Mouse (Mus musculus) olfactory bulb, adult 2 months (tissue): ENCODE results near the gene Cpm. TPM values are rescaled to one million over a fixed set of nuclear protein-coding genes. Genes with fewer than 3 reads are reported as not detected.

ENCODE experiments used
- H3K27ac ChIP-seq: fragments of 200-500 bp; 2 replicates; pipeline ENCODE4 v1.5.1; 2012; ENCODE audit warnings: low read depth, low read length; ENCODE audit not compliant: insufficient read depth
- H3K4me1 ChIP-seq: fragments of 200-500 bp; 2 replicates; pipeline ENCODE4 v1.6.1; 2012; ENCODE audit warnings: low read length; ENCODE audit not compliant: control insufficient read depth, insufficient read depth
- H3K4me3 ChIP-seq: fragments of 200-500 bp; 2 replicates; pipeline ENCODE4 v1.5.1; 2012; ENCODE audit warnings: mild to moderate bottlenecking, low read depth, low read length, moderate library complexity; ENCODE audit not compliant: insufficient read depth
- CTCF ChIP-seq: fragments of 200-500 bp; IDR thresholded peaks from 2 replicates; pipeline ENCODE4 v1.5.1; 2012; ENCODE audit warnings: low read depth, mild to moderate bottlenecking, low read length, moderate library complexity; ENCODE audit not compliant: insufficient read depth
- POLR2A ChIP-seq: fragments of 200-500 bp; IDR thresholded peaks from 2 replicates; pipeline ENCODE4 v1.6.1; 2012; ENCODE audit warnings: mild to moderate bottlenecking, low read depth, low read length, moderate library complexity; ENCODE audit not compliant: insufficient read depth
- WGBS: fragments of 180-500 bp; shearing (Covaris S2); methylation state at CpG from one replicate; pipeline ENCODE4 v1.1.7; 2018; 5-methylcytosine and 5-hydroxymethylcytosine counted together
- polyA plus RNA-seq: library from polyadenylated mRNA; stranded (reverse); fragments of >200 nt; gene quantifications from 2 replicates; pipeline ENCODE4 v1.2.4, GENCODE M21; 2012; ENCODE audit warnings: low replicate concordance; ENCODE audit not compliant: missing spikeins, insufficient read depth, insufficient read length

The Cpm gene
- polyA plus RNA-seq, 1 experiment = not detected

- H3K4me1 ChIP-seq = no peaks in the 10 kb centered on the region
- no peak overlapping the region for H3K4me3 ChIP-seq
- 89% methylated on average over 9 of the region's 9 CpGs for WGBS
- no peak overlapping the region for H3K27ac ChIP-seq
- TF ChIP-seq CTCF (no peak), POLR2A (no peak)
Measured at GRCm38 (mm10) chr10:117655460-117655859, 26.2 kb downstream of the Cpm start.

- H3K27ac ChIP-seq = no peak overlapping the region
- H3K4me1 ChIP-seq = no peaks in the 10 kb centered on the region
- 68% methylated on average over 7 of the region's 7 CpGs for WGBS
- TF ChIP-seq POLR2A (no peak), CTCF (no peak)
- no peak overlapping the region for H3K4me3 ChIP-seq
Measured at GRCm38 (mm10) chr10:117655908-117656661, 26.8 kb downstream of the Cpm start.

- Histone ChIP-seq H3K4me1 (no peaks in the 10 kb centered on the region), H3K27ac (no peak overlapping the region), H3K4me3 (no peak overlapping the region)
- WGBS = 81% methylated on average over 6 of the region's 6 CpGs
- TF ChIP-seq POLR2A (no peak), CTCF (no peak)
Measured at GRCm38 (mm10) chr10:117656662-117656962, 27.3 kb downstream of the Cpm start.

GRCm38 (mm10) chr10:117656985-117657658 is 27.8 kb downstream of the Cpm start:
- WGBS = 77% methylated on average over 7 of the region's 7 CpGs
- H3K4me1 ChIP-seq = no peaks in the 10 kb centered on the region
- H3K27ac ChIP-seq = no peak overlapping the region
- no peak overlapping the region for H3K4me3 ChIP-seq
- no peak for TF ChIP-seq POLR2A
- no peak for TF ChIP-seq CTCF

- no peaks in the 10 kb centered on the region for H3K4me1 ChIP-seq
- WGBS = 78% methylated on average over 3 of the region's 3 CpGs
- H3K4me3 ChIP-seq = no peak overlapping the region
- H3K27ac ChIP-seq = no peak overlapping the region
- no peak for TF ChIP-seq CTCF
- TF ChIP-seq POLR2A = no peak
Measured at GRCm38 (mm10) chr10:117657659-117658306, 28.5 kb downstream of the Cpm start.

- Histone ChIP-seq H3K4me3 (no peak overlapping the region), H3K4me1 (no peaks in the 10 kb centered on the region), H3K27ac (no peak overlapping the region)
- WGBS = 91% methylated on average over 14 of the region's 14 CpGs
- TF ChIP-seq CTCF (no peak), POLR2A (no peak)
Measured at GRCm38 (mm10) chr10:117658522-117659429, 29.5 kb downstream of the Cpm start.

- 69% methylated on average over 11 of the region's 11 CpGs for WGBS
- Histone ChIP-seq H3K27ac (no peak overlapping the region), H3K4me3 (no peak overlapping the region), H3K4me1 (no peaks in the 10 kb centered on the region)
- TF ChIP-seq POLR2A = no peak
- no peak for TF ChIP-seq CTCF
Measured at GRCm38 (mm10) chr10:117659430-117659813, 30.1 kb downstream of the Cpm start.

- WGBS = 73% methylated on average over 11 of the region's 11 CpGs
- Histone ChIP-seq H3K4me1 (no peaks in the 10 kb centered on the region), H3K27ac (no peak overlapping the region), H3K4me3 (no peak overlapping the region)
- no peak for TF ChIP-seq POLR2A
- no peak for TF ChIP-seq CTCF
Measured at GRCm38 (mm10) chr10:117659819-117660218, 30.5 kb downstream of the Cpm start.
